Mouse (Mus musculus): ENCODE results near the gene Inpp4a.

The Inpp4a gene

DNA sequence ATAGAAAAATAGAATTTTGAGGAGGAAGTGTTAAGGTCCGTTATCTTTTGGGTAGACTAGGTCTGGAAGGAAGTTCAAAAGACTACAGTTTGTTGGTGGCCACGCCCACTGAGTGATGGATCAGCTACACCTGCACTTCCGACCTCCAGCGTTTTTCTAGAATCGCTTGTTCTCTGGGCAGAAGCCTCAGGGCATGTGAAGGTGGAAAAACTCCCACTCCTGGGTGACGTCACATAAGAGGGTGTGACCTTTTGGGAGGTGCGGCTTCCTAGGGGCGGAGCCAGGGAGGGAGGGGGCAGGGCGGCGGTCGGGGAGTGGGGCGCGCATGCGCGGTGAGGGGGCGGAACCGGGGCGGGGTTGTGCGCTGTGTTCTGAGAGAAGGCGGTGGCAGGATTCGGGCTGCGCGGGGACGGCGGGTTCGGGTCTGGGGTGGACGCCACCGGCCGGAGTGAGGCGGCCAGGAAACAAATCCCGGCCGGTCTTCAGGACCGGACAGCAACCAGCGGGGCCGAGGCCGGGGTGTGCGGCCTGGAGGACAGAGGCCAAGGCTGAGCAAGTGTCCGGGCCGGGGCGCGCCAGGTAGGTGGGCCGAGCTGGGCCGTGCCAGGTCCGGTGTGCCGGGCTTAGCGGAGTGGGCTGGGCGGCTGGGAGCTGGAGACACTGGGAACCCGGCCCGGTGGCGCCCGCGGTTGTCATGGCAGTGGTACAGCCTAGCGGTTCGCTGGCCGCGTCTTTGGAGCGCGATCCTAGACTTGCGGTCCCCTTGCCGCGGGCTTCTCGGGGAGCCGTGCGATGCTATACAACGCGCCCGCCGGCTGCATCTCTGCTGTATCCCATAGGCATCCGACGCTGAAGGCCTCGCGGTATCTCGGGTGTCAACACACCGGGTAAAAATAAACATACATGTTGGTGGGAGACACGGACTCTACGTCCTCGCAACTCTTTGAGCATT lies at the start of gene Inpp4a:
Gene Inpp4a, plus strand, starts transcription at position 326 of the 952 bp plus-strand sequence.
- POLR2A ChIA-PET, result interaction anchor here in 3 of 4 experiments (0.5 to 1.8 kb wide), 9 partner anchors 12 to 960 kb away, joined by 3 to 9 read pairs (median 3); partner anchors contain the start of genes Coa5 (in 1 of the 3) and Unc50 (in 1 of the 3)
- CTCF ChIA-PET, result interaction anchor here in 1 of 4 experiments (0.7 kb wide), 1 partner anchor 41 kb away, joined by 4 read pairs; no protein-coding TSS in a partner anchor

- ChIA-PET CTCF (interaction anchor here (0.6 to 4.4 kb wide), 33 partner anchors 9 to 704 kb away, joined by 3 to 40 read pairs (median 3); partner anchors contain the start of gene Ankrd39 (in 1 of the 4)), POLR2A (interaction anchor here in 3 of 4 experiments (0.5 to 1.8 kb wide), 5 partner anchors 170 to 466 kb away, joined by 3 to 6 read pairs (median 4); no protein-coding TSS in a partner anchor)
These were observed 48.9 kb upstream of the Inpp4a start for GRCm38 (mm10) chr1:37250643-37251310.

DNA sequence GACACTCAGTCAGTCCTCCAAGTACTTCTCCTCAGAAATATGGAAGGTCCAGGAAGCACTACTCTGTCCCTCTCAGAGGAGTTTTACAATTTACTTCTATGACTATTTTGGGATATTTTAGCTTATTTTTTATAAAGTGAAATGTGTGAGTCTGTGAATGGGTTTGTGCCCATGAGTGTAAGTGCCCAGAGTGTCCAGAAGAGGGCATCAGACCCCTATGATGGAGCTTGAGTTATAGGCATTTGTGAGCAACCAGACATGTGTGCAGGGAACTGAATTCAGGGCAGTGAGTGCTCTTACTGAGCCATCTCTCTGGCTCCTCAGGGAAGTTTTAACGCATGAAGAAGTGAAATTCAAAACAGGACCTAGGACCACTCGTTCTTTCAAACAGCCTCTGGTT lies 41.2 kb upstream of the Inpp4a start:
- ChIA-PET POLR2A (interaction anchor here in 1 of 4 experiments (0.6 kb wide), 1 partner anchor 389 kb away, joined by 3 read pairs; no protein-coding TSS in a partner anchor), CTCF (interaction anchor here (0.5 to 2.2 kb wide), 32 partner anchors 9 to 512 kb away, joined by 3 to 17 read pairs (median 3); partner anchors contain the start of gene Inpp4a (in 1 of the 4))

DNA sequence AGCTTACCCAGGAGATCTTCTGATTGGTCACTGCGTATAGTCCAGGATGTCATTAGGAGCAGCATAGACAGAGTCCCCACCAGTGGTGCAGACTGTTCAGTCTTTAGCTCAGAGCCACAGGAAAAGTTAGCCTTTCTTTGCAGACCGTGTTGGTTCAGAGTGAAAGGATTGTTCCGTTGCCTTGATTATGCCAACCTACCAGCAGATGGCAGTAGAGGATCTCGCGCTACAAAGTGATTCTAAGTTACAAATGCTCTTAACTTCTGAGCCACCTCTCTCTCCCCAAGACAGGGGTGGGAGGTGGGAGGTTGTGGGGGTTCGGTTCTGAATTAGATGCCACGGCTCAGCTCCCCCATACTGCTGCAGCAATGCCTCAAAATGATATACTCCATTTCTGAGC lies 27.2 kb upstream of the Inpp4a start:
- POLR2A ChIA-PET, result interaction anchor here in 1 of 4 experiments (0.6 kb wide), 1 partner anchor 157 kb away, joined by 3 read pairs; the partner anchor contains the start of genes Coa5 and Unc50

DNA sequence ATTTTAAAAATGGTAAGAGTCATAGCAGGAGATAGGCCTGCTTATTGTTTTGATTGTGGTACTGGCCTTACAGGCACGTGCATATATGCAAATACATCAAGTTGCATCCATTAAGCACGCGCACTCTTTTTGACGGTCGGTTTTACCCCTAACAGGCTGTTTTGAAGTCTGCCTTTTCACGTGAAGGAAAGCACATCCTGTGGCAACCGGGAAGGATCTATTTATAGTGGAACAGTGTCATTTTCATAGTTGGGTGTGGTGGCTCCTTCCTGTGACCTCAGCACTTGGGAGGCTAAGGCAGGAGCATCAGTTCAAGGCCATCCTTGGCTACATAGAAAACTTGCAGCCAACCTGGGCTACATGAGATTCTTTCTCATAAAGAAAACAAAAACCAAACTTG lies 13.1 kb upstream of the Inpp4a start:
- CTCF ChIA-PET, result no interaction called here
- POLR2A ChIA-PET, result no interaction called here

More for the DNA sequence above, 27.2 kb upstream of the Inpp4a start:
- CTCF ChIA-PET, result interaction anchor here (0.5 to 2.6 kb wide), 25 partner anchors 9 to 718 kb away, joined by 3 to 14 read pairs (median 4); no protein-coding TSS in a partner anchor

- ChIA-PET CTCF (interaction anchor here in 1 of 4 experiments (0.6 kb wide), 1 partner anchor 101 kb away, joined by 3 read pairs; no protein-coding TSS in a partner anchor), POLR2A (interaction anchor here in 1 of 4 experiments (0.7 kb wide), 1 partner anchor 58 kb away, joined by 4 read pairs; no protein-coding TSS in a partner anchor)
These were observed 11.9 kb upstream of the Inpp4a start for GRCm38 (mm10) chr1:37287748-37288147.

GRCm38 (mm10) chr1:37288181-37288935 lies 11.3 kb upstream of the Inpp4a start:
- ChIA-PET CTCF (no interaction called here), POLR2A (interaction anchor here in 1 of 4 experiments (0.7 kb wide), 1 partner anchor 59 kb away, joined by 4 read pairs; no protein-coding TSS in a partner anchor)

GRCm38 (mm10) chr1:37288941-37289340 lies 10.7 kb upstream of the Inpp4a start:
- CTCF ChIA-PET, result no interaction called here
- POLR2A ChIA-PET, result no interaction called here

GRCm38 (mm10) chr1:37296414-37296813 lies 3.3 kb upstream of the Inpp4a start:
- POLR2A ChIA-PET, result interaction anchor here in 2 of 4 experiments (0.7 to 0.9 kb wide), 3 partner anchors 232 to 550 kb away, joined by 4 read pairs; no protein-coding TSS in a partner anchor

GRCm38 (mm10) chr1:37298904-37299303 lies 761 bp upstream of the Inpp4a start:
- ChIA-PET POLR2A (interaction anchor here in 2 of 4 experiments (0.7 to 1.5 kb wide), 4 partner anchors 42 to 566 kb away, joined by 3 to 5 read pairs (median 4); partner anchors contain the start of genes Coa5 (in 1 of the 2) and Unc50 (in 1 of the 2)), CTCF (interaction anchor here in 1 of 4 experiments (0.7 kb wide), 1 partner anchor 40 kb away, joined by 4 read pairs; no protein-coding TSS in a partner anchor)

More at GRCm38 (mm10) chr1:37296414-37296813, 3.3 kb upstream of the Inpp4a start:
- CTCF ChIA-PET, result interaction anchor here in 1 of 4 experiments (0.5 kb wide), 1 partner anchor 577 kb away, joined by 7 read pairs; no protein-coding TSS in a partner anchor

- ChIA-PET POLR2A (interaction anchor here in 2 of 4 experiments (1.4 to 1.8 kb wide), 2 partner anchors 11 to 346 kb away, joined by 3 to 4 read pairs; no protein-coding TSS in a partner anchor), CTCF (no interaction called here)
These were observed 985 bp downstream of the Inpp4a start for GRCm38 (mm10) chr1:37300650-37301049.

DNA sequence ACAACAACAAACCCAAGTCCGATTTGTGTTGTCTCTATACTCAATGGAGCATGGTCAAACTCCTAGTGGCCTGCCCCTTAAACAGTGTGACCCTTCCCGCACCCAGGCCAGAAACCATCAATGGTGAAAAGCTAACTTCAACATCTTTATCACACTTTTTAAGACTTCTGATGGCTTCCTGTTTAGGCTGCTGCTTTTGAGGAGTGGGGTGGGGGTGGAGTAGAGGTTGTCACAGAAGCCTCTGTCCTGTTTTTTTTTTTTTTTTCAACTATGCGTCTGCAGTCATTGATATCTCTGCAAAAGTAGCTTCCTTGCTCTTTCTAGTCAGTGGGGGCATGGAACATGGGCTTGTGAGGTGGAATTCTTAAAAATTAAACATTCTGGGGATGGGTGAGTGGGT lies 3.1 kb downstream of the Inpp4a start:
- ChIA-PET CTCF (no interaction called here), POLR2A (interaction anchor here in 1 of 4 experiments (0.6 to 1.6 kb wide), 4 partner anchors 8 to 323 kb away, joined by 3 to 4 read pairs (median 3); no protein-coding TSS in a partner anchor)

DNA sequence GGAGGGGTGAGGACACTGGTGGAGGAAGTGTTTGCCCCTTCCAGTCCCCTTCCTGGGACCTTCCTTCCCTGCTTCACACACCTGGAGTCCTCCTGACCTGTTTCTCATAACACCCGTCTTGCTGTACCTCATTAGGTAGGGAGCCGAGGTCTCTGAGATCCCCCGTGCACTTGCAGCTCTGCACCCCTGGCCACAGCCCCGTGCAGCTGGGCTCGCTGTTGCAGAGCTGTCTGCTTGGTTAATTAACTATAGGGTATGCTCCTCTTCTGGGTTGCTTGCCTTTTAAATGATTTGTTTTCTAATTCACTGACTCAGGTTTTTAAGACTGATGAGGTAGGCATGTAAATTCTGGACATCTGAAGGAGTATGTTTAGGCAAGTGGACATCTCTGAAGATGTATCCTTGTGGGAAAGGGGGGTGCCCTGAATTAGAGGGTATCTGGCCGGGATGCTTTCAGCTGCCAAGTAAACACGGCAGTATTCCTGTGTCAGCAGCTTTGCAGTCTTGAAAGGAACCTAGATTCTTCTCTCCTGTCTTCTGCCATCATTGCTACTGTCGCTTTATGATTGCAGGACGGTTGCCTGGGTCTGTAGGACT lies 6.1 kb downstream of the Inpp4a start:
- ChIA-PET POLR2A (no interaction called here), CTCF (no interaction called here)

DNA sequence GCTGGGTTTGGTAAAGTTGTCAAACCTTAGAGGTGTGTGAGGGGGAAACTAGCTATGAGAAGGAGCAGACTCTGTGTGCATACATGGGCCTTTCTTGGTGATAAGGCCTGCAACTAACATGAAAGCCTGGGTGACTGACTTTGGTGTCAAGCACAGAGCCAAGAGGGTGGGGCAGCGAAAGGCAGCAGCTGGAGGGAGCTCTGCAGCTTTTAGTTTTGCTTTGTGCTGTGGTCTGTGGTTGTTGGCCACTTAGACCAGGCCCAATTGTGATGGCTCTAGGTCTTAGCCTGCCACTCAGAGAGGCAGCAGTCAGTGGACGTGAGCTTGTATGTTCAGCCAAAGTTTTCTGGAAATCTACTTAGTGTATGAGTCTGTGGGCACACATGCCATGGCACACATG lies 7.9 kb downstream of the Inpp4a start:
- ChIA-PET POLR2A (interaction anchor here in 2 of 4 experiments (0.7 to 1.0 kb wide), 4 partner anchors 27 to 337 kb away, joined by 3 read pairs; no protein-coding TSS in a partner anchor), CTCF (no interaction called here)

DNA sequence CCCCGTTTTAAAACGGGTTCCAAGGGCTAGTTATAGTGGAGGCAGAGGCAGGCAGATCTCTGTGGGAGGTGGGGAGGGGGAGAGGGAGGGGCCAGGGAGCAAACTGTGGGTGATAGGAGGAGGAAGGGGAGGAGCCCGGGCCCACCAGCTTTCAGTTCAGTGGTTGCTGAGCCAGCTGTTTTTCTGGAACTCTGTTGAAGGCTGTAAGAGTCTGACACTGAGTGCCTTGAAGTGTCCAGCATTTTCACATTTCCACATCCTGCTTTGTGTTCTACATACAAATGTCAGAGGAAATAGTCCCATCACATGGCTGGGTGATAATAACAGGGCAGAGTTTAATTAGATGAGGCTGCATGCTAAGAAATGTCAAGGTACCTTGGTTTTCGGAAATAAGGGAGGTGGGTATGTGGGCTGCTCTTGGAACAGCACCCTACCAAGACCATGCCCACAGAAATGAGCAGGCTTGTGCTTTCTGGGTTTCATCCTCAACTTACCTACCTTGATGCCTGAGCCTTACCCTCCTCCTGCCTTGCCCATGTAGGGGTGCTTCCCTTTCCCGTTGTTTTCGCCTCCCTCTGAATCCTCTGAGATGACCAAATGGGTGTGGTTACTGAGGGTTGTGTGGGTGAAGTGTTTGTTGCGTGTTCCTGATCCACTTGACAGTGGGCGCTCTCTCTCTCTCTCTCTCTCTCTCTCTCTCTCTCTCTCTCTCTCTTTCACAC lies 8.5 kb downstream of the Inpp4a start:
- POLR2A ChIA-PET, result interaction anchor here in 1 of 4 experiments (0.7 kb wide), 1 partner anchor 150 kb away, joined by 3 read pairs; no protein-coding TSS in a partner anchor
- CTCF ChIA-PET, result no interaction called here

GRCm38 (mm10) chr1:37308743-37309100 lies 9.1 kb downstream of the Inpp4a start:
- POLR2A ChIA-PET, result no interaction called here
- CTCF ChIA-PET, result no interaction called here

All from embryonic stem cell, embryonic (primary cell).